Mouse (Mus musculus) MEL (cell line): ENCODE measurements around the gene Atp6v0b. TPM values are rescaled to one million over a fixed set of nuclear protein-coding genes. Genes with fewer than 3 reads are reported as not detected.
A peak's percentile ranks its signal among the peaks of the same experiment; 100 is the strongest.

Experiments
- DNase-seq: peaks from one replicate; pipeline ENCODE4 v3.0.0; 2011; ENCODE audit warnings: low read depth, low spot score
- H3K27ac ChIP-seq: 2 replicates; pipeline ENCODE4 v1.5.1; 2012; ENCODE audit warnings: low read depth, mild to moderate bottlenecking, control low read depth, low read length, moderate library complexity; ENCODE audit not compliant: control insufficient read depth
- H3K27me3 ChIP-seq, 2 experiments: fragments of 150-350 bp in 1 of 2; sonication (generic) in 1 of 2; 2 replicates each; pipeline ENCODE4 v1.6.1; 2012; ENCODE audit warnings: low read length in 2 of 2, mild to moderate bottlenecking in 2 of 2, improper control_type of control experiment in 1 of 2, moderate library complexity in 1 of 2; ENCODE audit not compliant: insufficient read depth in 2 of 2, control insufficient read depth in 1 of 2
- H3K36me3 ChIP-seq, 2 experiments: 2 replicates each; pipeline ENCODE4 v1.6.1; 2012 to 2014; ENCODE audit warnings: low read length in 2 of 2, improper control_type of control experiment in 1 of 2, inconsistent platforms in 1 of 2, mild to moderate bottlenecking in 1 of 2; ENCODE audit not compliant: insufficient read depth in 2 of 2, control insufficient read depth in 1 of 2
- H3K4me1 ChIP-seq, 2 experiments: fragments of 150-350 bp in 1 of 2; sonication (generic) in 1 of 2; 2 replicates each; pipeline ENCODE4 v1.6.1; 2012; ENCODE audit warnings: low read length in 2 of 2, improper control_type of control experiment in 1 of 2, mild to moderate bottlenecking in 1 of 2; ENCODE audit not compliant: insufficient read depth in 2 of 2, control insufficient read depth in 1 of 2
- H3K4me3 ChIP-seq, 2 experiments: fragments of 150-350 bp in 1 of 2; sonication (generic) in 1 of 2; 2 replicates each; pipeline ENCODE4 v1.5.1; 2012; ENCODE audit warnings: low read depth in 2 of 2, low read length in 2 of 2, mild to moderate bottlenecking in 2 of 2, moderate library complexity in 2 of 2, control low read depth in 1 of 2, improper control_type of control experiment in 1 of 2; ENCODE audit not compliant: control insufficient read depth in 1 of 2, insufficient read depth in 1 of 2
- H3K79me2 ChIP-seq: 2 replicates; pipeline ENCODE4 v1.6.1; 2012; ENCODE audit warnings: mild to moderate bottlenecking, low read length, moderate library complexity; ENCODE audit not compliant: control insufficient read depth, poor library complexity, insufficient read depth
- H3K9ac ChIP-seq: 2 replicates; pipeline ENCODE4 v1.6.1; 2012; ENCODE audit warnings: low read depth, mild to moderate bottlenecking, control low read depth, low read length, moderate library complexity; ENCODE audit not compliant: control insufficient read depth, poor library complexity, severe bottlenecking
- H3K9me3 ChIP-seq: fragments of 150-350 bp; sonication (generic); replicated peaks from 2 replicates; pipeline ENCODE4 v1.6.1; 2012; ENCODE audit warnings: mild to moderate bottlenecking, low read length, improper control_type of control experiment, moderate library complexity; ENCODE audit not compliant: insufficient read depth
- CHD1 ChIP-seq: IDR thresholded peaks from 2 replicates; pipeline ENCODE4 v1.6.1; 2012; ENCODE audit warnings: low read depth, mild to moderate bottlenecking, inconsistent platforms, low read length, improper control_type of control experiment
- CTCF ChIP-seq, 3 experiments: IDR thresholded peaks in 2 of 3; conservative IDR thresholded peaks in 1 of 3; 2 replicates each; pipeline ENCODE4 v1.5.1; 2011 to 2012; ENCODE audit warnings: low read length in 3 of 3, low read depth in 2 of 3, mild to moderate bottlenecking in 2 of 3, improper control_type of control experiment in 1 of 3, inconsistent platforms in 1 of 3, mixed read lengths in 1 of 3, moderate library complexity in 1 of 3; ENCODE audit not compliant: control insufficient read depth in 1 of 3, insufficient read depth in 1 of 3, poor library complexity in 1 of 3, severe bottlenecking in 1 of 3
- E2F4 ChIP-seq: IDR thresholded peaks from 2 replicates; pipeline ENCODE4 v1.6.1; 2011; ENCODE audit warnings: low read depth, low read length, improper control_type of control experiment, borderline replicate concordance
- EP300 ChIP-seq, 2 experiments: IDR thresholded peaks; 2 replicates each; pipeline ENCODE4 v1.6.1; 2011; ENCODE audit warnings: improper control_type of control experiment in 2 of 2, low read length in 2 of 2, low read depth in 1 of 2, mild to moderate bottlenecking in 1 of 2
- ETS1 ChIP-seq: IDR thresholded peaks from 2 replicates; pipeline ENCODE4 v1.6.1; 2012; ENCODE audit warnings: low read depth, mild to moderate bottlenecking, inconsistent platforms, low read length, improper control_type of control experiment, moderate library complexity
- GATA1 ChIP-seq: IDR thresholded peaks from 2 replicates; pipeline ENCODE4 v1.6.1; 2011; ENCODE audit warnings: low read depth, low read length, improper control_type of control experiment
- HCFC1 ChIP-seq: IDR thresholded peaks from 2 replicates; pipeline ENCODE4 v1.6.1; 2012; ENCODE audit warnings: low read depth, mild to moderate bottlenecking, inconsistent platforms, low read length, improper control_type of control experiment, moderate library complexity
- JUND ChIP-seq: IDR thresholded peaks from 2 replicates; pipeline ENCODE4 v1.6.1; 2011; ENCODE audit warnings: low read depth, mild to moderate bottlenecking, improper control_type of control experiment, low read length
- MAFK ChIP-seq: IDR thresholded peaks from 2 replicates; pipeline ENCODE4 v1.6.1; 2011; ENCODE audit warnings: low read depth, mild to moderate bottlenecking, low read length, improper control_type of control experiment, borderline replicate concordance
- MAX ChIP-seq: IDR thresholded peaks from 2 replicates; pipeline ENCODE4 v1.6.1; 2011; ENCODE audit warnings: low read length, improper control_type of control experiment
- NELFE ChIP-seq: IDR thresholded peaks from 2 replicates; pipeline ENCODE4 v1.6.1; 2011; ENCODE audit warnings: low read depth, low read length, improper control_type of control experiment
- POLR2AphosphoS2 ChIP-seq: IDR thresholded peaks from 2 replicates; pipeline ENCODE4 v1.6.1; 2011; ENCODE audit warnings: low read length, improper control_type of control experiment
- RAD21 ChIP-seq: IDR thresholded peaks from 2 replicates; pipeline ENCODE4 v1.6.1; 2011; ENCODE audit warnings: mild to moderate bottlenecking, low read depth, low read length, improper control_type of control experiment
- SIN3A ChIP-seq: IDR thresholded peaks from 2 replicates; pipeline ENCODE4 v1.6.1; 2012; ENCODE audit warnings: low read length, improper control_type of control experiment, inconsistent platforms
- TAL1 ChIP-seq: IDR thresholded peaks from 2 replicates; pipeline ENCODE4 v1.6.1; 2012; ENCODE audit warnings: mild to moderate bottlenecking, inconsistent platforms, low read length, moderate library complexity, mixed read lengths
- TBP ChIP-seq: IDR thresholded peaks from 2 replicates; pipeline ENCODE4 v1.8.0; 2011; ENCODE audit warnings: low read depth, low read length, improper control_type of control experiment
- TCF12 ChIP-seq: IDR thresholded peaks from 2 replicates; pipeline ENCODE4 v1.6.1; 2014; ENCODE audit warnings: low read depth, mild to moderate bottlenecking, inconsistent platforms, low read length, improper control_type of control experiment, moderate library complexity
- UBTF ChIP-seq: IDR thresholded peaks from 2 replicates; pipeline ENCODE4 v1.6.1; 2012; ENCODE audit warnings: low read depth, mild to moderate bottlenecking, inconsistent platforms, low read length, improper control_type of control experiment, moderate library complexity, borderline replicate concordance; ENCODE audit not compliant: insufficient read depth
- ZKSCAN1 ChIP-seq: IDR thresholded peaks from 2 replicates; pipeline ENCODE4 v1.6.1; 2012; ENCODE audit warnings: low read depth, mild to moderate bottlenecking, inconsistent platforms, low read length, improper control_type of control experiment, moderate library complexity
- ZMIZ1 ChIP-seq: IDR thresholded peaks from 2 replicates; pipeline ENCODE4 v1.6.1; 2012; ENCODE audit warnings: low read depth, mild to moderate bottlenecking, inconsistent platforms, low read length, improper control_type of control experiment, moderate library complexity
- polyA plus RNA-seq, 2 experiments: library from polyadenylated mRNA; stranded (reverse) in 1 of 2; unstranded in 1 of 2; fragments of >175 nt in 1 of 2; fragments of >200 nt in 1 of 2; gene quantifications; 2 replicates each; pipeline versions ENCODE4 v1.2.1 to v1.2.4; 2012; ENCODE audit warnings: low replicate concordance in 2 of 2, low read depth in 1 of 2; ENCODE audit not compliant: insufficient read length in 2 of 2, insufficient read depth in 1 of 2, missing spikeins in 1 of 2
- total RNA-seq: library from RNA; depleted of rRNA; stranded (reverse); fragments of 300-350 nt; gene quantifications from 2 replicates; pipeline ENCODE4 v1.2.3, GENCODE M21; 2012

Atp6v0b gene
- total and polyA plus RNA-seq, 3 experiments, result 286 to 343 TPM; not detected in 1

DNA sequence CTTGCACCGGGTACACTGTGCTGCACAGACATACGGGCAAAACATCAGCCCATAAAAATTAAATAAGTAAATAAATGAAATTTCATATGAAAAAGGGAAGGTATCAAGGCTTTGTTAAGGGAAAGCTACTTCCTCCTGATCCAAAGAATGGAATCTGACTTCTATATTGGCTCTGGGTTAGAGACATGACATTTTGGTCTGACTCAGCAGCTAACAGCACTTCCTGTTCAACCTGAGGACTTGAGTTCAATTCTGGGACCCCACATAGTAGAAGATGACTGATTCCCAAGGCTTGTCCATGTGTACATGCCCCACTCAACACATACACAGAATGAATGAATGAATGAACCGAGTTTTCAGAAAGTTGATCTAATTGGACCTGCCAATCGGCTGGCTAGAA is 30.7 kb upstream of the Atp6v0b start:
- peak; percentile 63; the same call in 1 of the 2 replicates for TF ChIP-seq CHD1
- TF ChIP-seq MAX, result 0 out of 2 replicates have a peak, but pooled peaks have one; percentile 9
- peak; percentile 73; the same call in 1 of the 2 replicates for TF ChIP-seq MAFK
- TF ChIP-seq CTCF (IDR thresholded peaks at IDR 0.05 in 2 of 3, conservative IDR thresholded peaks at IDR 0.05 in 1 of 3; ENCODE audit: control insufficient read depth in 1 of 3, insufficient read depth in 1 of 3, low read depth in 2 of 3, low read length in 3 of 3, poor library complexity in 1 of 3, severe bottlenecking in 1 of 3), result no peak
- peak; percentile 5; the same call in 1 of the 2 replicates for TF ChIP-seq ETS1
- 0 out of 2 replicates have a peak, but pooled peaks have one; percentile 12 for TF ChIP-seq NELFE
- TF ChIP-seq, all 39 proteins: peak for 5
- DNase-seq, result peak; percentile 67
- peak overlapping the region; percentile 34 to 42 for H3K4me3 ChIP-seq
- peaks cover 16 to 45% of the 10 kb centered on the region in 2 experiments for H3K4me1 ChIP-seq
- H3K27me3 ChIP-seq, result no peaks in the 10 kb centered on the region
- peaks cover 20% of the 10 kb centered on the region for H3K79me2 ChIP-seq
- H3K27ac ChIP-seq, result peak overlapping the region; percentile 80
- H3K36me3 ChIP-seq, result peaks cover 0 to 38% of the 10 kb centered on the region in 2 experiments; a peak in 2 of 4 replicates
- H3K9ac ChIP-seq, result peak overlapping the region; percentile 61
- no peaks in the 10 kb centered on the region for H3K9me3 ChIP-seq

DNA sequence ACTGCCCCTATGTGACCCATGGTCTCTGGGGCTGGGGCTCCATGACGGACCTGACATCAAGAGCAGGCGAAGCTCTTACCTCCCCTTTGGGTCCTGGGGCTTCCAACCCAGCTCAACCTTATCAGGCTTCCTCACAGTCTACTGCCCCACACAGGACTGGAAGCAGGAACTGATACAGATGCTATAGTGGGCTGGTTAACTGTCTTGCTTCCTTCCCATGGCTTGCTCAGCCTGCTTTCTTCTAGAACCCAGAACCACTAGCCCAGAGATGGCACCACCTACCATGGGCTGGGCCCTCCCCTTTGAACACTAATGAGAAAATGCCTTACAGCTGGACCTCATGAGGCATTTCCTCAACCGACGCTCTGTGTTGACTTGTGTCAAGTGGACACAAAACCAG is 30.3 kb upstream of the Atp6v0b start:
- Histone ChIP-seq H3K9me3 (no peaks in the 10 kb centered on the region), H3K4me3 (peak overlapping the region; percentile 34 to 42; a peak in 3 of 4 replicates), H3K4me1 (peaks cover 16 to 46% of the 10 kb centered on the region in 2 experiments)
- DNase-seq, result peak; percentile 76
- no peak for TF ChIP-seq E2F4
- 0 out of 2 replicates have a peak, but pooled peaks have one; percentile 29 for TF ChIP-seq SIN3A
- TF ChIP-seq UBTF, result no peak
- peak; percentile 62 for TF ChIP-seq GATA1
- peak; percentile 81 for TF ChIP-seq TBP
- no peak for TF ChIP-seq POLR2AphosphoS2
- no peak for TF ChIP-seq JUND
- no peak for TF ChIP-seq ZMIZ1
- TF ChIP-seq MAX, result no peak
- no peak for TF ChIP-seq TCF12
- no peak for TF ChIP-seq ZKSCAN1
- peak in 1 of 2 experiments; percentile 50; a peak in 2 of 4 replicates for TF ChIP-seq EP300 (IDR thresholded peaks at IDR 0.05; ENCODE audit: low read depth in 1 of 2, low read length in 2 of 2)
- peak; percentile 47; the same call in 1 of the 2 replicates for TF ChIP-seq TAL1
- TF ChIP-seq CTCF (IDR thresholded peaks at IDR 0.05 in 2 of 3, conservative IDR thresholded peaks at IDR 0.05 in 1 of 3; ENCODE audit: control insufficient read depth in 1 of 3, insufficient read depth in 1 of 3, low read depth in 2 of 3, low read length in 3 of 3, poor library complexity in 1 of 3, severe bottlenecking in 1 of 3), result no peak
- TF ChIP-seq RAD21, result no peak
- TF ChIP-seq ETS1, result 0 out of 2 replicates have a peak, but pooled peaks have one; percentile 33
- no peak for TF ChIP-seq HCFC1
- TF ChIP-seq, all 39 proteins: peak for 6
- Histone ChIP-seq H3K79me2 (peaks cover 25% of the 10 kb centered on the region), H3K9ac (peak overlapping the region; percentile 61), H3K36me3 (peaks cover 0 to 38% of the 10 kb centered on the region in 2 experiments; a peak in 2 of 4 replicates), H3K27me3 (no peaks in the 10 kb centered on the region), H3K27ac (peak overlapping the region; percentile 80)
